Mouse (Mus musculus) midbrain, embryonic 15.5 days (tissue): ENCODE measurements around the gene Ybx3. TPM values are rescaled to one million over a fixed set of nuclear protein-coding genes. Genes with fewer than 3 reads are reported as not detected.

ENCODE experiments used
- ATAC-seq: fragments of 200-750 bp; cut with Nextera tagmentation; replicated peaks from 2 replicates; pipeline ENCODE4 v1.8.0; 2017; ENCODE audit warnings: moderate TSS enrichment
- H3K27ac ChIP-seq: fragments of 300-500 bp; sonication (generic); 2 replicates; pipeline ENCODE4 v1.5.1; 2015; ENCODE audit warnings: mild to moderate bottlenecking, inconsistent platforms
- H3K27me3 ChIP-seq: fragments of 300-500 bp; sonication (generic); replicated peaks from 2 replicates; pipeline ENCODE4 v1.6.1; 2015; ENCODE audit warnings: inconsistent platforms
- H3K36me3 ChIP-seq: fragments of 300-500 bp; sonication (generic); replicated peaks from 2 replicates; pipeline ENCODE4 v1.6.1; 2015; ENCODE audit warnings: inconsistent platforms
- H3K4me1 ChIP-seq: fragments of 300-500 bp; sonication (generic); 2 replicates; pipeline ENCODE4 v1.6.1; 2015; ENCODE audit warnings: inconsistent platforms
- H3K4me2 ChIP-seq: fragments of 300-500 bp; sonication (generic); 2 replicates; pipeline ENCODE4 v1.6.1; 2015; ENCODE audit warnings: inconsistent platforms, mild to moderate bottlenecking, moderate library complexity
- H3K4me3 ChIP-seq: fragments of 300-500 bp; sonication (generic); 2 replicates; pipeline ENCODE4 v1.5.1; 2015; ENCODE audit warnings: mild to moderate bottlenecking, inconsistent platforms
- H3K9ac ChIP-seq: fragments of 300-500 bp; sonication (generic); 2 replicates; pipeline ENCODE4 v1.6.1; 2015; ENCODE audit warnings: mild to moderate bottlenecking, inconsistent platforms
- H3K9me3 ChIP-seq: fragments of 300-500 bp; sonication (generic); 2 replicates; pipeline ENCODE4 v1.6.1; 2016; ENCODE audit warnings: inconsistent platforms
- WGBS: fragments of 180-500 bp; shearing (Covaris S2); methylation state at CpG from one replicate; pipeline ENCODE4 v1.1.7; 2015; ENCODE audit warnings: mixed read lengths; 5-methylcytosine and 5-hydroxymethylcytosine counted together
- polyA plus RNA-seq: library from polyadenylated mRNA; unstranded; fragments of >200 nt; fragmentation: Nextera tagmentation; extraction: Ambion mirVana; gene quantifications from 2 replicates; pipeline ENCODE4 v1.2.1, GENCODE M21; 2015

Gene Ybx3
- 24.2 and 27.1 TPM in 2 replicates for polyA plus RNA-seq

DNA sequence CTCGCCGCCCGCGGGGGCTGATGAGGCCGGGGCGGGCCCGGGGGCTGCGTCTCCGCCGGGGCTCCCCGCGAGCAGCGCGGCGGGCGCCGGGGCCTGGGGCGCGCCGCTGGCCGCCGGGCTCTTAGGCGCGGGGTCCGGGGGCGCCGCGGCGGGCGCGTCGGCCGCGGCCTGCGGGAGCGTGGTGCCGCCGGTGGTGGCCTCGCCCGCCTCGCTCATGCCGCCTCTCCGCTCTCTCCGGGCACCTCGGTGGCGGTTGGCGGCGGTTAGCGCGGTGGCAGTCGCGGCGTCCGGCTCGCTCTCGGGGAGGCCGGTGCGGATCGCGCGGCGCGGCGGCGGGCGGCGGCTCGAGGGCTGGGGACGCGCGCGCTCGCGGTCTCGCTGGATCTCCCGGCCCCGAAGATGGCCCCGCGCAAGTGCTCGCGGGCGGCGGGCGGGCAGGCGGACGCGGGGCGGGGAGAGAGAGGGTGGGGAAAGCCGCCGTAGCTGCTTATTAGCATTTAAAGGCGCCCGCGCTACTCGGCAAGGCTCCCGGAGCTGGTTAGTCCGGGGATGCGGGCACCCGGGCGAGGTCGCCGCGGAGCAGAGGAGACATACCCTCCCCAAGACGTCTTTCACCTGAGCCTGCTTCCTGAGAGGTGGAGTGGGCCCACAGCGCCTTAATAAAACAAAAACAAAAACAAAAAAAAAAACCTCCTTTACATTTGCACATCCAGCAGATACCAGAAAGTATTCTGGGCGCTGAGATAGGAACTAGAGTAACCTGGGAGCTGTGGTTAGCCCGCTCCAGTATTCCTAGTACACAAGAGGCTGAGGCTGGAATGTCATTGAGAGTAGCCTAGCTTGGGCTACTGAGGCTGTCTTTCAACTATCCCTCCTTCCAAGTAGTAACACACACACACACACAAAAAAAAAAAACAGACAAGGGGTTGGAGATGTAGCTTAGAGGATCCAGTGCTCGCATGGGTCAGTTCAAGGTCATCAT, at the start of gene Ybx3:
Gene Ybx3 (minus strand): TSS at position 437 of the 982 bp plus-strand sequence.
- peak within 1 kb of the TSS; percentile 72 for H3K9ac ChIP-seq
- WGBS: 1% methylated on average over 80 of the region's 107 CpGs
- peak within 1 kb of the TSS; percentile 84 for H3K4me3 ChIP-seq
- no peaks in the 10 kb centered on the region for H3K9me3 ChIP-seq
- peaks cover 22% of the 10 kb centered on the region for H3K4me1 ChIP-seq
- peak; percentile 97 for ATAC-seq
- H3K27me3 ChIP-seq: no peaks in the 10 kb centered on the region
- H3K27ac ChIP-seq: peak within 1 kb of the TSS; percentile 81
- no peaks in the 10 kb centered on the region for H3K36me3 ChIP-seq
- H3K4me2 ChIP-seq: peak within 1 kb of the TSS; percentile 94

DNA sequence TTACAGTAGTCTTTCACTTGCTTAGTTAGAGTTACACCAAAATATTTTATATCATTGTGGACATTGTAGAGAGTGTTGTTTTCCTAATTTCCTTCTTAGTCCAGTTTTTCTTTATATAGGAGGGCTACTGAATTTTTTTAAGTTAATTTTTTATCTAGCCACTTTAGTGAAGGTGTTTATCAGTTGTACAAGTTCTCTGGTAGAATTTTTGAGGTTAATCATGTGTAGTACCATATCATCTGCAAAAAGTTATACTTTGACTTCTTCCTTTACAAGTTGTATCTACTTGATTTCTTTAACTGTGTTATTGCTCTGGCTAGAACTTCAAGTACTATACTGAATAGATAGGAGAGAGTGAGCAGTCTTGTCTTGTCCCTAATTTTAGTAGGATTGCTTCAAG, 48.4 kb upstream of the Ybx3 start:
- no peak for ATAC-seq
- Histone ChIP-seq H3K4me3 (no peak overlapping the region), H3K4me1 (peaks cover 7% of the 10 kb centered on the region)

DNA sequence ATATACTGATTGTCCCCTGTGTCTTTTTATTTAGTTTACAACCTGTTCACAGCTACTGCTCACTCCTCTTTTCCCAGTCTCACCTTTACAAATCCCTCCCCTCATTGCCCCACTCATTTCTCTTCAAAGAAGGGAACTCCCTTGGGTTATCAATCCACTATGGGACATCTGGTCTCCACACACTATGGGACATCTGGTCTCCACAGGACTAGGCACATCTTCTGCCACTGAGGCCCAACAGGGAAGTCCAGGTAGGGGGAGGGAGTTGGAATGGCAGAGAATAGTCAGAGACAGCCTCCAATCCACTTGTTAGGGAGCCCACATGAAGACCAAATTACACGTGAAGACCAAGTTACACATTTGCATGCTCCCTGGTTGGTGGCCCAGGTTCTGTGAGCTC, 45.8 kb upstream of the Ybx3 start:
- H3K4me3 ChIP-seq: peak overlapping the region; percentile 48
- no peaks in the 10 kb centered on the region for H3K36me3 ChIP-seq
- 60% methylated on average over 1 of the region's 1 CpGs for WGBS
- no peak overlapping the region for H3K9ac ChIP-seq
- H3K4me2 ChIP-seq: peak overlapping the region; percentile 86
- no peak overlapping the region for H3K27ac ChIP-seq
- no peaks in the 10 kb centered on the region for H3K9me3 ChIP-seq
- no peaks in the 10 kb centered on the region for H3K27me3 ChIP-seq
- peak; percentile 60; the same call in 1 of the 2 replicates for ATAC-seq
- H3K4me1 ChIP-seq: peaks cover 7% of the 10 kb centered on the region

More for the DNA sequence above, 48.4 kb upstream of the Ybx3 start:
- H3K4me2 ChIP-seq: no peak overlapping the region
- no peak overlapping the region for H3K27ac ChIP-seq
- H3K9ac ChIP-seq: no peak overlapping the region
- no peaks in the 10 kb centered on the region for H3K36me3 ChIP-seq
- H3K27me3 ChIP-seq: no peaks in the 10 kb centered on the region
- H3K9me3 ChIP-seq: no peaks in the 10 kb centered on the region

DNA sequence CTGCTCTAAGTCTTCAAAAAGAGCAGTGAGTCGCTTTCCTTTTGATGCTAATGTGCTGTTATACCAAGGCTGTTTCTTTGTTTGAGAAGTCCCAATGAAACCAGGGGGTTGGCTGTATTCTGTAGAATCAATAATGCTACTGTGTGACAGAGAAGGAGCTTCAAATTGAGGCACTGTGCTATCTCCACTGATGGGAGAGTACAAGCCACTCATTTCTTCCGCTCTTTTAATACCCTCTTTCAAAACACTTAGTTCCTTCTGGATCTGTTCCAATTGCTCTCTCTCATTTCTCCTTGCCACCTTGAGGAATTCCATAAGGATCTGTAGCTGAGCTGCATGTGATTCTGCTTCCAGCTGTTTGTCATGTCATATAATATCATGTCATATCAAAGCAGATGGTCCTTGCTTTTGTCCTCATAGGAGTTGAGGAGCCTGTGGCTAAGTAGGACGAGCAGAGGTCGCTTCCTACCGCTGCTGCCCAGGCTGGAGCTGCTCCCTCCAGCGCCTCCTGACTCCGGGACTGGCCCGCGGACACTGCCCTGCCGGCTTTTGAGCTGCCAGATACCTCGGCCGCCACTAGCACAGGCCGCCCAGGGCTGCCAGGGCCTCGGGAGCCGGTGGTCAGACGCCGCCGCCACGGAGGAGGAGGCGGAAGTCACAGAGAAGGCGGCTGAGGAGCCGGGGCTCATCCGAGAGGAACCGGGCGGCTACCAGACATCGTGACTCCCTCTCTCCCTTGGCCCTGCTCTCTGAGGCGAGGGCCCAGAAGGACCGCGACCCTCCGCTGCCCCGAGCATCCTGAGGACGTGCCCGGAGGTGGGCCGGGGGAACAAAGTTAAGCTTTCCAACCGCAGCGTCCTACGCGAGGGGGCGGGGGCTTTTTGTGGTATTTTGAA, 45.1 kb upstream of the Ybx3 start:
- WGBS: 7% methylated on average over 39 of the region's 39 CpGs
- H3K36me3 ChIP-seq: no peaks in the 10 kb centered on the region
- H3K27me3 ChIP-seq: no peaks in the 10 kb centered on the region
- no peak overlapping the region for H3K27ac ChIP-seq
- H3K4me3 ChIP-seq: peak overlapping the region; percentile 48
- peak; percentile 84 for ATAC-seq
- peak overlapping the region; percentile 68 for H3K9ac ChIP-seq
- H3K9me3 ChIP-seq: no peaks in the 10 kb centered on the region
- peak overlapping the region; percentile 86 for H3K4me2 ChIP-seq
- H3K4me1 ChIP-seq: peaks cover 7% of the 10 kb centered on the region

DNA sequence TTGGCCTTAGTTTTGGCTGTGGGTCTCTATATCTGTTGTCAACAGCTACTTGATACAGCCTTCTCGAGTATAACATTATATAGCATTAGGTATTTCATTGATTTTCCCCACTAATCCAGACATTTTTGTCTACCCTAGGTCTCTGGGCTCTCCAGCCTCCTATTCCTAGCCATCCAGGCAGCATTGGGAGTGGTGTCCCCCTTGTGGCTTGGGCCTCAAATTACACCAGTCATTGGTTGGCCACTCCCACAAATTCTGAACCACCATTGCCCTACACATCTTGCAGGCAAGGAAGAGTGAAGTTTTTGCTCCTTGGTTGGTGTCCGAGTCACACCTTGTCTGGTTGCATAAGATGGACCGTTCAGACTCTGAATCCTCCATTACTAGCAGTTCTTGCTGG, 33.3 kb upstream of the Ybx3 start:
- 66% methylated on average over 3 of the region's 3 CpGs for WGBS
- Histone ChIP-seq H3K4me1 (no peaks in the 10 kb centered on the region), H3K27me3 (no peaks in the 10 kb centered on the region), H3K27ac (no peak overlapping the region), H3K9ac (no peak overlapping the region), H3K4me3 (no peak overlapping the region), H3K36me3 (no peaks in the 10 kb centered on the region), H3K9me3 (no peaks in the 10 kb centered on the region), H3K4me2 (no peak overlapping the region)
- no peak for ATAC-seq

DNA sequence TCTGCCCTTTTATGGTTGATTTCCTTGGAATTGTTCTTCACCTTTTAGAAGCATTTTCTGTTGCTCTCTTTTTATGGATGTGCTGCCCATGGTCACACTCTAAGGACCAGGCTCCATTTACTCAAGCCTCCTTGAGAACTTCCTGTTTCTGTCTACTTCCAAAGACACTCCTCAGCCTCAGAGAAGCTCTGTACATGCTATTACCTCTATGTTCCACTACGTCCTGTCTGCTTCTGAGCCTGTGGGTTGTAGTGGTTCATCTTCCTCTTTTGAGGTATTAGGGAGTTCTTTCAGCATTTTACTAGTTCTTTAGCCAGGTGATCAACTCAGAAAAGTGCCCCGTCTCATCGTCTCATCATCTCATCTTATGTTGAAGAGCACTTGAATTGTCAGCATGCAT, 31.3 kb upstream of the Ybx3 start:
- no peak overlapping the region for H3K4me2 ChIP-seq
- H3K4me1 ChIP-seq: no peaks in the 10 kb centered on the region
- H3K9me3 ChIP-seq: no peaks in the 10 kb centered on the region
- ATAC-seq: no peak
- no peak overlapping the region for H3K27ac ChIP-seq
- WGBS: 93% methylated on average over 3 of the region's 3 CpGs
- no peaks in the 10 kb centered on the region for H3K36me3 ChIP-seq
- no peaks in the 10 kb centered on the region for H3K27me3 ChIP-seq
- H3K9ac ChIP-seq: no peak overlapping the region
- H3K4me3 ChIP-seq: no peak overlapping the region

DNA sequence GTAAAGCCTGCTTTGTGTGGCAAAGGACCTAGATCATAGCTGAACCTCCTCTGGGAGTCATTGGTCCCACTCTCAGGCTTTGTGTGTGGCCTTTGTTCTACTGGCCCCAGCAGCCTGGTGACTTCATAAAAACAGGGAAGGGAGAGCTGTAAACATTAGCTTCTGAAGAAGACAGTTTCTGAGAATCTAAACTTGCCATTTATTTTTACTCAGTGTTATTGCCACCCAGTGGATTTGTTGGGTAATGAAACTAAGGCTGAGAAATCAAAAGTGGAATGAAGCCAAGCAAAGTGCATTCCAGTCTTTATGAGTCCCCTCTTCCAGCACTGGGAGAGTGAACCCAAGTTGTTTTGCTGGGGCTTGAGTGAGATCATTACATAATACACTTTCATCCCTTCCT, 30.5 kb upstream of the Ybx3 start:
- ATAC-seq: no peak
- Histone ChIP-seq H3K4me2 (no peak overlapping the region), H3K4me3 (no peak overlapping the region)

DNA sequence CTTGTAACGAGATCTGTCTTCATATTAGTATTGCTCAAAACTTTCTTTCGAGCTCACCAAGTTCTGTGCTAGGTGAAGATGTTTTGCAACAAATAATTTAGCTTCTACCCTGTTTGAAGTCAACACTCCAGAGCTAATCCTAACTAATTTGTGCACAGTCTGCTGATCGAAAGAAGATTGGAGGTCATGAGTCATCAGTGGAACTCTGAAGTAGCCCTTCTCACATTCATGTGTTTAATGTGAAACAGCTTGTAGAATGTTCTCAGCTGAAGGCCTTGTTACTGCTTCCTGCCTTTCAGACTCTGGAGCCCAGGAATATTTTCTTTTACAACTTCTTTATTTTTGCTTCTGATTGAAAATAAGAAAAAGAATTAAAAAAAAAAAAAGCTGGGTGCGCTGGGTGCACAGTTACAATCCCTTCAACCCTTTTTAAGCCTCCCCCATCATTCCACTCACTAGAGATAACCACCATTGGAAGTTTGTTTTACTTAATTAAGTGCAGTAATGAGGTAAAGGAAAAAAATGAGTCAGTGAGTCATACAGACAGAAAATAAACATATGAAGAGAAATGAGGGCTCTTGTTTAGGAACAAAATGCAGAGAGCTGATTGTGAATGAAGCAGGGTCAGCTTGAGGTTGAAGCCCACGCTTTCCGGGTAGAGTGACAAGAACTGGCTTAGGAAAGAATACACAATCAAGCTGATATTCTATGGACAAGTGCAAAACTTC, 23.0 kb upstream of the Ybx3 start:
- Histone ChIP-seq H3K4me1 (no peaks in the 10 kb centered on the region), H3K9ac (no peak overlapping the region), H3K4me2 (no peak overlapping the region), H3K4me3 (no peak overlapping the region), H3K27me3 (no peaks in the 10 kb centered on the region), H3K9me3 (no peaks in the 10 kb centered on the region), H3K27ac (no peak overlapping the region), H3K36me3 (no peaks in the 10 kb centered on the region)
- ATAC-seq: no peak
- 83% methylated on average over 6 of the region's 6 CpGs for WGBS

More for the DNA sequence above, 30.5 kb upstream of the Ybx3 start:
- Histone ChIP-seq H3K36me3 (no peaks in the 10 kb centered on the region), H3K27ac (no peak overlapping the region), H3K9ac (no peak overlapping the region), H3K27me3 (no peaks in the 10 kb centered on the region), H3K9me3 (no peaks in the 10 kb centered on the region), H3K4me1 (no peaks in the 10 kb centered on the region)

DNA sequence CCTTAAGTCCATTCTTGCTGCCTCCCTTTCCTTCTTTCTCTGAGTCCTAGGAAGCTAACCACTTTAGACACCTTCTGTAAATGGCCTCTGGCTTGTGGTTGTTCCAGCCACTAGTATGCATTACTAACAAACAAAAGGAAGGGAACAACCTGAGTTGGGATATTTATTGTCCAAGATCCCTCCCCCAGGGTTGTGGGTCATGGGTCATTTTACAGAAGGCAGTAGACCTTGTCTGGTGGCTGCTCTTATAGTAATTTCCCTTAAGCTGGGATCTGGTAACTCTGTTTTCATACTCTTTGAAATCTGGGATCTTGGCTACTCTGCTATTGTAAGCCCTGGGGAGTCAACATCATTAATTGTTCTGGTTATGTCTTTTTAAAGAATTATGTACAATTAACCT, 18.7 kb upstream of the Ybx3 start:
- no peak overlapping the region for H3K27ac ChIP-seq
- no peaks in the 10 kb centered on the region for H3K36me3 ChIP-seq
- no peak for ATAC-seq
- H3K9ac ChIP-seq: no peak overlapping the region
- H3K4me1 ChIP-seq: no peaks in the 10 kb centered on the region
- H3K27me3 ChIP-seq: no peaks in the 10 kb centered on the region
- H3K4me2 ChIP-seq: no peak overlapping the region
- H3K9me3 ChIP-seq: no peaks in the 10 kb centered on the region
- H3K4me3 ChIP-seq: no peak overlapping the region

DNA sequence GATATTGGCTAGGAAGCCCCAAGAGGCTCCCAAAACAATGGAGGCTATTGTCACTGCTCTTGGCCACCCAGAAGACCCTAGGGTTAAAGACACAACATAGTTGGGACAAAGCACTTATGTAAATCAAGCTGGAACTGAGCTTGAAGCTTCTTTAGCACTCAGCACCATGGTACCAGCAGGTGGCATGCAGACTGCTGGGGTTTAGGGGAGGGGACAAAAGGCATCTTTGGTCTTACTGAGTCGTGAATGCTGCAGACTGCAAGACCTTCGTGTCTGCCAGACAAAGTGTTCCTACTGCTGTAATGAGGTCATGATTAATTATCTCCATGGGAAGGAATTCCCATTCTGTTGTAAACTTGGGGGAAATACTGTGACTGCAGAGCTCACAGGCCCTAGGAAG, 17.6 kb upstream of the Ybx3 start:
- Histone ChIP-seq H3K36me3 (no peaks in the 10 kb centered on the region), H3K4me2 (no peak overlapping the region), H3K4me3 (no peak overlapping the region), H3K9me3 (no peaks in the 10 kb centered on the region), H3K27ac (no peak overlapping the region), H3K4me1 (no peaks in the 10 kb centered on the region), H3K9ac (no peak overlapping the region), H3K27me3 (no peaks in the 10 kb centered on the region)
- ATAC-seq: no peak
- 4% methylated on average over 2 of the region's 2 CpGs for WGBS

DNA sequence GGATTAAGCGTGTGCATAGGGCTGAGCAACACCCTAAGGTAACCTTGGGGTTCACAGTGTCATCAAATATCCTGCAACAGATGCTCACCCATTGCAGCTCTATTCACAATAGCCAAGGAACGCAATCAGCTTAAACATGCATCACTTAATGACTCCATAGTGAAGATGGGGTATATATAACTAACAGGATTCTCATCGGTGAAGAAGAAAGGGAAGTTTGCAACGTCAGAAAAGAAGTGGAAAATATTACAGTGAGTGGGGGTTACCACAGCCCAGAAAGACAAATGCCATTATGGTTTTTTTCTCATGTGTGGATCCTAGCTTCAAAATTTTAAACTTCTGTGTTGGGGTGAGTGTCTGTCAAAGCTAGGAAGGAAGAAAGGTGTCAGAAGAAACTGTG, 16.9 kb upstream of the Ybx3 start:
- 85% methylated on average over 4 of the region's 4 CpGs for WGBS
- H3K9me3 ChIP-seq: no peaks in the 10 kb centered on the region
- H3K4me1 ChIP-seq: no peaks in the 10 kb centered on the region
- no peaks in the 10 kb centered on the region for H3K27me3 ChIP-seq
- ATAC-seq: no peak
- H3K36me3 ChIP-seq: no peaks in the 10 kb centered on the region
- H3K27ac ChIP-seq: no peak overlapping the region
- no peak overlapping the region for H3K9ac ChIP-seq
- no peak overlapping the region for H3K4me3 ChIP-seq
- no peak overlapping the region for H3K4me2 ChIP-seq

DNA sequence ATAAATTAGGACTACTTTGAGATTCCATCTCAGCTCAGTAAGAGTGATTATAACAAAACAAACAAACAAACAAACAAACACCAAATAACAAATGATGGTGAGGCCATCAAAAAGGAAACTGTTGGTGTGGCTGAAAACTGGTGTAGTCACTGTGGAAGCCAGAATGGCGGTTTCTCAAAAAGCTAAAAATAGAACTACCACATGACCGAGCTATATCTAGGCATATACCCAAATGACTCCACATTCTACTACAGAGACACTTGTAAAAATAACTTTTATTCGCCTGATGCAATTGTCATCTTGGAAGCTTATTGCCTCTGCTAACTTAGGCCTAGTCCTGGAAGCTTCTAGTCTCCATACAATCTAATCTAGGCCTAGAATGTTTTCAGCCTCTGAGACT, 16.0 kb upstream of the Ybx3 start:
- Histone ChIP-seq H3K4me3 (no peak overlapping the region), H3K27ac (no peak overlapping the region), H3K27me3 (no peaks in the 10 kb centered on the region), H3K4me2 (no peak overlapping the region), H3K9ac (no peak overlapping the region), H3K4me1 (no peaks in the 10 kb centered on the region), H3K9me3 (no peaks in the 10 kb centered on the region), H3K36me3 (no peaks in the 10 kb centered on the region)
- no peak for ATAC-seq
- 93% methylated on average over 3 of the region's 3 CpGs for WGBS
